Mouse (Mus musculus) CH12.LX (cell line): ENCODE measurements around the gene Nat10.

Experiments
- CTCF ChIP-seq, 2 experiments: IDR thresholded peaks in 1 of 2; conservative IDR thresholded peaks in 1 of 2; 2 replicates each; pipeline ENCODE4 v1.5.1; 2011 to 2012; ENCODE audit warnings: low read depth in 2 of 2, low read length in 2 of 2, improper control_type of control experiment in 1 of 2, inconsistent platforms in 1 of 2, mild to moderate bottlenecking in 1 of 2, moderate library complexity in 1 of 2
- HCFC1 ChIP-seq: IDR thresholded peaks from 2 replicates; pipeline ENCODE4 v1.6.1; 2012; ENCODE audit warnings: low read depth, mild to moderate bottlenecking, inconsistent platforms, low read length, improper control_type of control experiment

DNA sequence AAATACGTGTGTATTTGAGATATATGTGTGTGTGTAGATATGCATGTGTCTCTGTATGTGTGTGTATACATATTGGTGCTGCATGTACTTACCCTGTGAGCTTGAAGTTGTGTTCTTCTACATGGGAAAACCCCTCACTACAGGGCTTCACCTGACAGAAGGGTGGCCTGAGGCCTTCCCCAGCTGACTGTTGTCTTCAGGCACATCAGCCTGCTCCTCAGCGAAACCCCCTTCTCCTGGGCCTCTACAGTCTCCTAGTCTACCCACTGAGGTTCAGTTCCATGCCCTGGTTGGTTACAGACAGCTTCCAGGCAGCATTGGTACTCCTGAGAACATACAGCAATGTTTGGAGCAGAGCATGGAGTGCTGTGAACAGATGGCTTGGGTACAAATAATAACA lies 76.6 kb downstream of the Nat10 start:
- TF ChIP-seq CTCF (conservative IDR thresholded peaks at IDR 0.05 in 1 of 2, IDR thresholded peaks at IDR 0.05 in 1 of 2; ENCODE audit: low read depth in 2 of 2, low read length in 2 of 2) = no peak
- no peak for TF ChIP-seq HCFC1
